Mouse (Mus musculus) midbrain, embryonic 15.5 days (tissue): ENCODE measurements around the gene Mfap5. TPM values are rescaled to one million over a fixed set of nuclear protein-coding genes. Genes with fewer than 3 reads are reported as not detected.
"Not testable (repeated sequence)": the region's sequence is repeated elsewhere in the genome, so short reads cannot be mapped to it uniquely, and the experiment has no call there.

ENCODE experiments used
- ATAC-seq: fragments of 200-750 bp; cut with Nextera tagmentation; replicated peaks from 2 replicates; pipeline ENCODE4 v1.8.0; 2017; ENCODE audit warnings: moderate TSS enrichment
- H3K27ac ChIP-seq: fragments of 300-500 bp; sonication (generic); 2 replicates; pipeline ENCODE4 v1.5.1; 2015; ENCODE audit warnings: mild to moderate bottlenecking, inconsistent platforms
- H3K27me3 ChIP-seq: fragments of 300-500 bp; sonication (generic); replicated peaks from 2 replicates; pipeline ENCODE4 v1.6.1; 2015; ENCODE audit warnings: inconsistent platforms
- H3K36me3 ChIP-seq: fragments of 300-500 bp; sonication (generic); replicated peaks from 2 replicates; pipeline ENCODE4 v1.6.1; 2015; ENCODE audit warnings: inconsistent platforms
- H3K4me1 ChIP-seq: fragments of 300-500 bp; sonication (generic); 2 replicates; pipeline ENCODE4 v1.6.1; 2015; ENCODE audit warnings: inconsistent platforms
- H3K4me2 ChIP-seq: fragments of 300-500 bp; sonication (generic); 2 replicates; pipeline ENCODE4 v1.6.1; 2015; ENCODE audit warnings: inconsistent platforms, mild to moderate bottlenecking, moderate library complexity
- H3K4me3 ChIP-seq: fragments of 300-500 bp; sonication (generic); 2 replicates; pipeline ENCODE4 v1.5.1; 2015; ENCODE audit warnings: mild to moderate bottlenecking, inconsistent platforms
- H3K9ac ChIP-seq: fragments of 300-500 bp; sonication (generic); 2 replicates; pipeline ENCODE4 v1.6.1; 2015; ENCODE audit warnings: mild to moderate bottlenecking, inconsistent platforms
- H3K9me3 ChIP-seq: fragments of 300-500 bp; sonication (generic); 2 replicates; pipeline ENCODE4 v1.6.1; 2016; ENCODE audit warnings: inconsistent platforms
- WGBS: fragments of 180-500 bp; shearing (Covaris S2); methylation state at CpG from one replicate; pipeline ENCODE4 v1.1.7; 2015; ENCODE audit warnings: mixed read lengths; 5-methylcytosine and 5-hydroxymethylcytosine counted together
- polyA plus RNA-seq: library from polyadenylated mRNA; unstranded; fragments of >200 nt; fragmentation: Nextera tagmentation; extraction: Ambion mirVana; gene quantifications from 2 replicates; pipeline ENCODE4 v1.2.1, GENCODE M21; 2015

The Mfap5 gene
- polyA plus RNA-seq, 1 experiment from 2014 or later: 3.7 TPM

GRCm38 (mm10) chr6:122522595-122522994 is 16.9 kb downstream of the Mfap5 start:
- Histone ChIP-seq H3K27me3 (no peaks in the 10 kb centered on the region), H3K4me3 (no peak overlapping the region), H3K9me3 (no peaks in the 10 kb centered on the region), H3K4me2 (peak overlapping the region; percentile 15; the same call in 1 of the 2 replicates), H3K36me3 (no peaks in the 10 kb centered on the region), H3K27ac (no peak overlapping the region), H3K9ac (no peak overlapping the region), H3K4me1 (no peaks in the 10 kb centered on the region)
- WGBS: 74% methylated on average over 9 of the region's 9 CpGs
- peak; percentile 89 for ATAC-seq

GRCm38 (mm10) chr6:122523289-122523688 is 17.6 kb downstream of the Mfap5 start:
- Histone ChIP-seq H3K4me3 (no peak overlapping the region), H3K27ac (no peak overlapping the region), H3K4me2 (no peak overlapping the region), H3K36me3 (no peaks in the 10 kb centered on the region), H3K4me1 (no peaks in the 10 kb centered on the region), H3K9me3 (no peaks in the 10 kb centered on the region), H3K27me3 (no peaks in the 10 kb centered on the region), H3K9ac (no peak overlapping the region)
- no peak for ATAC-seq
- 83% methylated on average over 8 of the region's 8 CpGs for WGBS

- 66% methylated on average over 12 of the region's 12 CpGs for WGBS
- no peak overlapping the region for H3K4me2 ChIP-seq
- no peaks in the 10 kb centered on the region for H3K4me1 ChIP-seq
- no peak overlapping the region for H3K9ac ChIP-seq
- H3K4me3 ChIP-seq: no peak overlapping the region
- no peaks in the 10 kb centered on the region for H3K27me3 ChIP-seq
- no peaks in the 10 kb centered on the region for H3K36me3 ChIP-seq
- H3K27ac ChIP-seq: no peak overlapping the region
- ATAC-seq: no peak
- no peaks in the 10 kb centered on the region for H3K9me3 ChIP-seq
Observed at GRCm38 (mm10) chr6:122527596-122527995, 22.0 kb downstream of the Mfap5 start.

- Histone ChIP-seq H3K4me2 (no peak overlapping the region), H3K4me1 (no peaks in the 10 kb centered on the region), H3K9ac (no peak overlapping the region), H3K27ac (no peak overlapping the region), H3K9me3 (no peaks in the 10 kb centered on the region), H3K4me3 (no peak overlapping the region), H3K27me3 (no peaks in the 10 kb centered on the region), H3K36me3 (no peaks in the 10 kb centered on the region)
- no peak for ATAC-seq
- WGBS: 79% methylated on average over 11 of the region's 11 CpGs
Observed at GRCm38 (mm10) chr6:122528136-122528535, 22.5 kb downstream of the Mfap5 start.

GRCm38 (mm10) chr6:122531466-122532174 is 26.0 kb downstream of the Mfap5 start:
- no peaks in the 10 kb centered on the region for H3K36me3 ChIP-seq
- H3K9me3 ChIP-seq: no peaks in the 10 kb centered on the region
- no peaks in the 10 kb centered on the region for H3K4me1 ChIP-seq
- no peak for ATAC-seq
- no peak overlapping the region for H3K27ac ChIP-seq
- H3K4me2 ChIP-seq: no peak overlapping the region
- WGBS: 75% methylated on average over 8 of the region's 8 CpGs
- H3K27me3 ChIP-seq: no peaks in the 10 kb centered on the region
- H3K4me3 ChIP-seq: no peak overlapping the region
- no peak overlapping the region for H3K9ac ChIP-seq

- Histone ChIP-seq H3K4me2 (peak overlapping the region; percentile 30), H3K36me3 (no peaks in the 10 kb centered on the region), H3K27ac (no peak overlapping the region), H3K9me3 (no peaks in the 10 kb centered on the region), H3K9ac (no peak overlapping the region), H3K27me3 (no peaks in the 10 kb centered on the region), H3K4me1 (no peaks in the 10 kb centered on the region), H3K4me3 (no peak overlapping the region)
- no peak for ATAC-seq
- WGBS: 13% methylated on average over 4 of the region's 4 CpGs
Observed at GRCm38 (mm10) chr6:122532883-122533302, 27.2 kb downstream of the Mfap5 start.

- Histone ChIP-seq H3K9me3 (no peaks in the 10 kb centered on the region), H3K4me3 (no peak overlapping the region), H3K36me3 (no peaks in the 10 kb centered on the region), H3K4me1 (no peaks in the 10 kb centered on the region), H3K27me3 (no peaks in the 10 kb centered on the region), H3K27ac (no peak overlapping the region), H3K9ac (no peak overlapping the region), H3K4me2 (no peak overlapping the region)
- ATAC-seq: no peak
- WGBS: 25% methylated on average over 3 of the region's 3 CpGs
Observed at GRCm38 (mm10) chr6:122534032-122534431, 28.4 kb downstream of the Mfap5 start.

- Histone ChIP-seq H3K9me3 (no peaks in the 10 kb centered on the region), H3K36me3 (no peaks in the 10 kb centered on the region), H3K27ac (no peak overlapping the region), H3K4me2 (no peak overlapping the region), H3K4me3 (no peak overlapping the region), H3K27me3 (no peaks in the 10 kb centered on the region), H3K4me1 (no peaks in the 10 kb centered on the region), H3K9ac (no peak overlapping the region)
- ATAC-seq: no peak
- 63% methylated on average over 9 of the region's 9 CpGs for WGBS
Observed at GRCm38 (mm10) chr6:122539564-122539963, 33.9 kb downstream of the Mfap5 start.

- not testable (repeated sequence) for H3K27me3 ChIP-seq, H3K9ac ChIP-seq, H3K4me3 ChIP-seq, H3K36me3 ChIP-seq, H3K9me3 ChIP-seq, H3K4me1 ChIP-seq, ATAC-seq, H3K4me2 ChIP-seq, H3K27ac ChIP-seq
- 79% methylated on average over 5 of the region's 5 CpGs for WGBS
Observed at GRCm38 (mm10) chr6:122542459-122542858, 36.8 kb downstream of the Mfap5 start.

GRCm38 (mm10) chr6:122543574-122543973 is 37.9 kb downstream of the Mfap5 start:
- no peaks in the 10 kb centered on the region for H3K36me3 ChIP-seq
- no peak overlapping the region for H3K27ac ChIP-seq
- no peak for ATAC-seq
- no peaks in the 10 kb centered on the region for H3K9me3 ChIP-seq
- 80% methylated on average over 5 of the region's 5 CpGs for WGBS
- H3K4me3 ChIP-seq: no peak overlapping the region
- no peaks in the 10 kb centered on the region for H3K4me1 ChIP-seq
- H3K9ac ChIP-seq: no peak overlapping the region
- no peaks in the 10 kb centered on the region for H3K27me3 ChIP-seq
- H3K4me2 ChIP-seq: no peak overlapping the region

GRCm38 (mm10) chr6:122544672-122545071 is 39.0 kb downstream of the Mfap5 start:
- H3K4me2 ChIP-seq: no peak overlapping the region
- H3K9ac ChIP-seq: no peak overlapping the region
- H3K4me3 ChIP-seq: no peak overlapping the region
- H3K36me3 ChIP-seq: no peaks in the 10 kb centered on the region
- H3K9me3 ChIP-seq: no peaks in the 10 kb centered on the region
- H3K27me3 ChIP-seq: no peaks in the 10 kb centered on the region
- no peak for ATAC-seq
- no peaks in the 10 kb centered on the region for H3K4me1 ChIP-seq
- no peak overlapping the region for H3K27ac ChIP-seq
- 88% methylated on average over 1 of the region's 1 CpGs for WGBS

GRCm38 (mm10) chr6:122545289-122545882 is 39.7 kb downstream of the Mfap5 start:
- Histone ChIP-seq H3K36me3 (no peaks in the 10 kb centered on the region), H3K27me3 (no peaks in the 10 kb centered on the region), H3K9me3 (no peaks in the 10 kb centered on the region), H3K9ac (no peak overlapping the region), H3K4me2 (no peak overlapping the region), H3K27ac (no peak overlapping the region), H3K4me1 (no peaks in the 10 kb centered on the region), H3K4me3 (no peak overlapping the region)
- ATAC-seq: no peak
- 79% methylated on average over 9 of the region's 9 CpGs for WGBS

GRCm38 (mm10) chr6:122545948-122546347 is 40.3 kb downstream of the Mfap5 start:
- ATAC-seq: no peak

More at GRCm38 (mm10) chr6:122545948-122546347, 40.3 kb downstream of the Mfap5 start:
- Histone ChIP-seq H3K4me2 (no peak overlapping the region), H3K27ac (no peak overlapping the region), H3K27me3 (no peaks in the 10 kb centered on the region), H3K9me3 (no peaks in the 10 kb centered on the region), H3K36me3 (no peaks in the 10 kb centered on the region), H3K4me3 (no peak overlapping the region), H3K4me1 (no peaks in the 10 kb centered on the region), H3K9ac (no peak overlapping the region)
- 87% methylated on average over 10 of the region's 10 CpGs for WGBS
